Mouse (Mus musculus): ENCODE data around the gene Flrt2. TPM values are rescaled to one million over a fixed set of nuclear protein-coding genes. Genes with fewer than 3 reads are reported as not detected.

Gene Flrt2
- total and polyA plus RNA-seq, 3 experiments = not detected

DNA sequence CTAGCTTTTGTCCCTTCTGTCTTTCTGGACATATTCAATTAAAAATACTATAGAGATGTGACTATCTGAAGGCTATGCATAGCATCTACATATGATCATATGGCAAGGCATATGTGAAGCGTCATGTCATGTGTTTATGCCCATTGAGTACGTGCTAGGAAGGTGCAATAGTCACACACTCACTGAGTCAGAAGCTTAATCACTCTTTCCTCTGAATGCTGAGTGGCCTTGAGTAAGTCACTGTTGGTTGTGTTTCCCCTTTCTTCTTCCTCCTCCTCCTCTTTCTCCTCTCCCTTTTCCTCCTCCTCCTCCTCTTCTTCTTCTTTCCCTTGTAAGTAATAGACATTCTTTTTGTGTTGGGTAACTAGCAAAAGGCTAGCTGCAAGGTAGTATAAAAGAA is 56.7 kb downstream of the Flrt2 start:
- TF ChIP-seq USF2 (conservative IDR thresholded peaks at IDR 0.05; ENCODE audit: low read depth, low read length) (no peak), USF1 (IDR thresholded peaks at IDR 0.05; ENCODE audit: low read depth, low read length) (no peak), POLR2AphosphoS2 (IDR thresholded peaks at IDR 0.05; ENCODE audit: low read depth, low read length) (no peak), UBTF (IDR thresholded peaks at IDR 0.05; ENCODE audit: low read depth, low read length) (no peak), MAZ (IDR thresholded peaks at IDR 0.05; ENCODE audit: low read depth, low read length) (no peak)
- Histone ChIP-seq H3K36me3 (replicated peaks in 1 of 2; ENCODE audit: control insufficient read depth in 1 of 2, insufficient read depth in 1 of 2, low read length in 1 of 2) (no peaks in the 10 kb centered on the region), H3K9ac (ENCODE audit: insufficient read depth, low read depth) (no peak overlapping the region), H3K9me3 (replicated peaks; ENCODE audit: low read length) (peaks cover 42% of the 10 kb centered on the region), H3K79me2 (replicated peaks; ENCODE audit: control insufficient read depth, extremely low read depth, insufficient read depth, poor library complexity, severe bottlenecking) (no peaks in the 10 kb centered on the region), H3K27me3 (replicated peaks) (no peaks in the 10 kb centered on the region), H3K4me2 (ENCODE audit: insufficient read depth, low read depth, poor library complexity, severe bottlenecking) (no peak overlapping the region), H3K27ac (ENCODE audit: insufficient read depth, low read depth) (no peak overlapping the region), H3K4me1 (ENCODE audit: control insufficient read depth in 1 of 2, insufficient read depth in 2 of 2) (no peaks in the 10 kb centered on the region), H3K4me3 (replicated peaks in 1 of 3; ENCODE audit: low read depth in 2 of 3, low read length in 2 of 3, poor library complexity in 1 of 3) (no peak overlapping the region)
- DNase-seq (ENCODE audit: extremely low read depth) = no peak
- in situ Hi-C loops (cut with MboI; ENCODE audit: low pct_ligation_motif_present, low pct_unique_long_range_greater_than_20kb, low sequenced_read_pairs) = no loop called here
- dilution Hi-C loops (cut with MboI; ENCODE audit: extremely low pct_ligation_motif_present, extremely low pct_unique_long_range_greater_than_20kb, low sequenced_read_pairs) = no loop called here

DNA sequence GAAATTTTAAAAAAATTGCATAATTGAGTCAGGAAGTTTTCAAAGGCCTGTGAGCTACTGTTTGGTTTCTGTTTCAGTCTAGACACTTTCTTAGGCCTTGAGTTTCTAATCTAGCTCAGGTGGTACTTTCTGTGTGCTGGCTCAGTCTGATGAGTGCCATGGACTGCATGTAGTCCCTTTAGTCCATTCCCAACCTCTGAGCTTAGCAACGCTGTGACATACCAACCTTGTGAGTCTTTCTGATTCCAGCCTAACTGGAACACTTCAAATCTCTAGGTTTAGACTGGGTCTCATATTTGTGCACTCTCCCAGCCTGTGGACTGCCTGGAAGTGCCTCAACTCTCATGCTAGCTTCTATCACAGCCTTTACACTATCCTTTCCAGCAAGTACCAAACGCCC is 57.2 kb downstream of the Flrt2 start:
- H3K27ac ChIP-seq (ENCODE audit: insufficient read depth, low read depth) = no peak overlapping the region
- H3K4me1 ChIP-seq (ENCODE audit: control insufficient read depth in 1 of 2, insufficient read depth in 2 of 2) = no peaks in the 10 kb centered on the region
- H3K27me3 ChIP-seq (replicated peaks) = no peaks in the 10 kb centered on the region
- dilution Hi-C loops (cut with MboI; ENCODE audit: extremely low pct_ligation_motif_present, extremely low pct_unique_long_range_greater_than_20kb, low sequenced_read_pairs) = no loop called here
- H3K79me2 ChIP-seq (replicated peaks; ENCODE audit: control insufficient read depth, extremely low read depth, insufficient read depth, poor library complexity, severe bottlenecking) = no peaks in the 10 kb centered on the region
- H3K4me3 ChIP-seq (replicated peaks in 1 of 3; ENCODE audit: low read depth in 2 of 3, low read length in 2 of 3, poor library complexity in 1 of 3) = no peak overlapping the region
- in situ Hi-C loops (cut with MboI; ENCODE audit: low pct_ligation_motif_present, low pct_unique_long_range_greater_than_20kb, low sequenced_read_pairs) = no loop called here
- no peak overlapping the region for H3K4me2 ChIP-seq (ENCODE audit: insufficient read depth, low read depth, poor library complexity, severe bottlenecking)
- peaks cover 44% of the 10 kb centered on the region for H3K9me3 ChIP-seq (replicated peaks; ENCODE audit: low read length)
- no peak for TF ChIP-seq MAX (IDR thresholded peaks at IDR 0.05; ENCODE audit: low read length)
- no peak for TF ChIP-seq E2F4 (IDR thresholded peaks at IDR 0.05; ENCODE audit: insufficient replicate concordance, low read depth, low read length)
- TF ChIP-seq RAD21 (IDR thresholded peaks at IDR 0.05; ENCODE audit: low read depth, low read length) = no peak
- TF ChIP-seq IRF4 (IDR thresholded peaks at IDR 0.05; ENCODE audit: low read depth, low read length) = no peak
- no peak for TF ChIP-seq ZC3H11A (IDR thresholded peaks at IDR 0.05; ENCODE audit: low read depth, low read length)
- no peak for TF ChIP-seq MYC (IDR thresholded peaks at IDR 0.05; ENCODE audit: low read depth, low read length)
- TF ChIP-seq UBTF (IDR thresholded peaks at IDR 0.05; ENCODE audit: low read depth, low read length) = no peak
- no peak for TF ChIP-seq BHLHE40 (IDR thresholded peaks at IDR 0.05; ENCODE audit: low read depth, low read length)
- no peak for DNase-seq (ENCODE audit: extremely low read depth)
- no peaks in the 10 kb centered on the region for H3K36me3 ChIP-seq (replicated peaks in 1 of 2; ENCODE audit: control insufficient read depth in 1 of 2, insufficient read depth in 1 of 2, low read length in 1 of 2)
- no peak overlapping the region for H3K9ac ChIP-seq (ENCODE audit: insufficient read depth, low read depth)

DNA sequence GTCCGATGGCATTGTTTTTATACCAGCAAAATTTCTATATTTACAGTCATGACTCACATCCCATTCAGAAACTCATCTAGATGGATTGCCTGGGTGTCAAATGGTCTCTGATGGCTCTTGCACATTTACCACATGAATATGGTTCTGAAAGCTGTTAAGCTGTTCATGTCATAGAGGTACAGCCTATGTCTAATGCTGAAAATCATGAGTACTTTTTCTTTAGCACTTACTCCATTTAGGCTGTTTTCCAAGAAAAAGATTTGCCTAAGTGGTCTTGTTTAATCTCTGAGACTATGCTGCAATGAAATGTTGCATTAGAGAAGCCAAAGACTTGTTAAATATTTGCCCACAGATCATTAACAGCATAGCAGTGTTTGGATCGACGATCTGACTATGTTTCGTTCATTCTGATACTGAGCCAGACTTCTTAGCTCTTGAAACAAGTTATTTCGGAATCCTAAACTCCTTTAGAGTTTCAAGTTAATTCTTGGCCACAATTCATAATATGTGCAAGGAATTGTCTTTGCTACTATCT is 67.3 kb downstream of the Flrt2 start:
- no peak overlapping the region for H3K9ac ChIP-seq (ENCODE audit: insufficient read depth, low read depth)
- no peaks in the 10 kb centered on the region for H3K27me3 ChIP-seq (replicated peaks)
- no peak overlapping the region for H3K4me3 ChIP-seq (replicated peaks in 1 of 3; ENCODE audit: low read depth in 2 of 3, low read length in 2 of 3, poor library complexity in 1 of 3)
- dilution Hi-C loops (cut with MboI; ENCODE audit: extremely low pct_ligation_motif_present, extremely low pct_unique_long_range_greater_than_20kb, low sequenced_read_pairs) (no loop called here), in situ Hi-C loops (cut with MboI; ENCODE audit: low pct_ligation_motif_present, low pct_unique_long_range_greater_than_20kb, low sequenced_read_pairs) (no loop called here)
- no peak for DNase-seq (ENCODE audit: extremely low read depth)
- TF ChIP-seq MEF2A (IDR thresholded peaks at IDR 0.05; ENCODE audit: borderline replicate concordance, low read depth, low read length) = no peak
- no peak for TF ChIP-seq MAX (IDR thresholded peaks at IDR 0.05; ENCODE audit: low read length)
- no peak for TF ChIP-seq CTCF (conservative IDR thresholded peaks at IDR 0.05 in 1 of 2, IDR thresholded peaks at IDR 0.05 in 1 of 2; ENCODE audit: low read depth in 2 of 2, low read length in 2 of 2)
- TF ChIP-seq MXI1 (IDR thresholded peaks at IDR 0.05; ENCODE audit: low read depth, low read length) = no peak
- no peak for TF ChIP-seq POLR2A (IDR thresholded peaks at IDR 0.05; ENCODE audit: low read depth, low read length)
- TF ChIP-seq POLR2AphosphoS2 (IDR thresholded peaks at IDR 0.05; ENCODE audit: low read depth, low read length) = no peak
- no peak for TF ChIP-seq BHLHE40 (IDR thresholded peaks at IDR 0.05; ENCODE audit: low read depth, low read length)
- no peak for TF ChIP-seq MYC (IDR thresholded peaks at IDR 0.05; ENCODE audit: low read depth, low read length)
- TF ChIP-seq TCF12 (IDR thresholded peaks at IDR 0.05; ENCODE audit: low read depth, low read length) = no peak
- no peak for TF ChIP-seq ZMIZ1 (IDR thresholded peaks at IDR 0.05; ENCODE audit: low read depth, low read length)
- H3K9me3 ChIP-seq (replicated peaks; ENCODE audit: low read length) = peaks cover 29% of the 10 kb centered on the region
- H3K4me2 ChIP-seq (ENCODE audit: insufficient read depth, low read depth, poor library complexity, severe bottlenecking) = no peak overlapping the region
- no peak overlapping the region for H3K27ac ChIP-seq (ENCODE audit: insufficient read depth, low read depth)
- H3K79me2 ChIP-seq (replicated peaks; ENCODE audit: control insufficient read depth, extremely low read depth, insufficient read depth, poor library complexity, severe bottlenecking) = no peaks in the 10 kb centered on the region
- H3K36me3 ChIP-seq (replicated peaks in 1 of 2; ENCODE audit: control insufficient read depth in 1 of 2, insufficient read depth in 1 of 2, low read length in 1 of 2) = no peaks in the 10 kb centered on the region
- no peaks in the 10 kb centered on the region for H3K4me1 ChIP-seq (ENCODE audit: control insufficient read depth in 1 of 2, insufficient read depth in 2 of 2)
